Comparison of ENCODE assay signal across 16 mouse cellular contexts in the genomic region with DNA sequence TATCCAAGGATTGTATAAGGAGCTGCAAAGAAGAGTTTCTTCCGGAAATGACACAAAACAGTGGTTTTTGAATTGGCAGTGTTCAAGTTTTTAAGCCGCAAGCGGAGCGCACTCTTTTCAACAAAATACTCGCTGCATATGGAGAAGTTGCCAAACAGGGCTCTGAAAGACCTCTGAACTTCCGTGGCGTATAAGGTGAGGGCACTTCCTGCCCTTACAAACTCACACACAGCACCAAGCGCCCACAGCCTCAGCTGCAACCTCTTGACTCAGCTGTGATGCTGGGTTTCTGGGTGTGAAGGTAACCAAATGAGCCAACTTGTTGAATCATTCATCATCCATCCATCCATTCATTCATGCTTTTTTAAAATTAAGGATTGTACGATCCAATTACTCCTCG.
DNase-seq lines count a peak whose midpoint lies in the region; ATAC-seq and TF ChIP-seq lines count a peak whose summit lies in the region.
"Had no signal": no experiment of that assay in that cellular context is flagged by ENCODE, and none has a peak within 500 bp of the region (broad histone marks: within the 10 kb centered on the region; RNA-seq: fewer than 3 reads in every experiment).

No protein-coding gene starts in this region.

- no peak overlapping the region for H3K4me3 ChIP-seq in left cerebral cortex, adult 2 months
- H3K4me3 ChIP-seq in bone marrow, adult 2 months (replicated peaks; ENCODE audit: control insufficient read depth, low read depth, low read length), result no peak overlapping the region
- H3K4me3 ChIP-seq in kidney, embryonic 14.5 days (ENCODE audit: low read length), result no peak overlapping the region
- H3K4me3 ChIP-seq: gastrocnemius, adult 2 months; heart, embryonic 15.5 days; limb, embryonic 12.5 days; megakaryocyte, embryonic 14.5 days had no signal

- H3K27me3 ChIP-seq in kidney, embryonic 14.5 days (ENCODE audit: control insufficient read depth, insufficient read depth, low read length), result no peaks in the 10 kb centered on the region
- H3K27me3 ChIP-seq: heart, embryonic 15.5 days; limb, embryonic 12.5 days had no signal

- no peak for TF ChIP-seq POLR2A in bone marrow, adult 2 months (IDR thresholded peaks at IDR 0.05; ENCODE audit: borderline replicate concordance, control insufficient read depth, low read depth, low read length)

- 28% methylated on average over 10 of the region's 10 CpGs for WGBS in bone marrow, adult 2 months
- WGBS in kidney, embryonic 14.5 days, result 89% methylated on average over 10 of the region's 10 CpGs

- no peaks in the 10 kb centered on the region for H3K9me3 ChIP-seq in kidney, embryonic 14.5 days (ENCODE audit: control insufficient read depth, low read length)
- H3K9me3 ChIP-seq: heart, embryonic 15.5 days; limb, embryonic 12.5 days had no signal

- no peak for TF ChIP-seq CTCF in left cerebral cortex, adult 2 months (IDR thresholded peaks at IDR 0.05)
- TF ChIP-seq CTCF in bone marrow, adult 2 months (IDR thresholded peaks at IDR 0.05; ENCODE audit: control insufficient read depth, insufficient read depth, low read length), result no peak

- no peak for DNase-seq in left cerebral cortex, adult 2 months (ENCODE audit: extremely low spot score in 1 of 2, low spot score in 2 of 2)
- no peak for DNase-seq in left cerebral cortex, postnatal 14 days (ENCODE audit: low spot score in 2 of 2)
- DNase-seq in thymus, postnatal 25 days, result peak; percentile 66
- DNase-seq in cerebellum, postnatal 10 days, result no peak
- DNase-seq in adrenal gland, postnatal 36 days, result no peak
- DNase-seq: cerebellum, adult 11 months; forebrain, postnatal 0 days; gastrocnemius, adult 2 months; heart, adult 11 months had no signal

- H3K9ac ChIP-seq in kidney, embryonic 14.5 days (ENCODE audit: low read depth, low read length), result no peak overlapping the region
- H3K9ac ChIP-seq: forebrain, postnatal 0 days; heart, embryonic 15.5 days; limb, embryonic 12.5 days; liver, embryonic 14.5 days had no signal

- peaks cover 13% of the 10 kb centered on the region for H3K4me1 ChIP-seq in bone marrow, adult 2 months (ENCODE audit: control insufficient read depth, insufficient read depth, low read length)
- H3K4me1 ChIP-seq in kidney, embryonic 14.5 days (ENCODE audit: control insufficient read depth, insufficient read depth, low read length), result no peaks in the 10 kb centered on the region
- H3K4me1 ChIP-seq: heart, embryonic 15.5 days; limb, embryonic 12.5 days had no signal

- ATAC-seq in monocyte, adult 5-6 weeks (replicated peaks; ENCODE audit: insufficient number of reproducible peaks, low FRiP score, low TSS enrichment, poor library complexity, severe bottlenecking), result 0 out of 2 replicates have a peak, but pooled peaks have one; percentile 29
- ATAC-seq in kidney, embryonic 14.5 days (ENCODE audit: low FRiP score, low TSS enrichment), result no peak
- ATAC-seq: forebrain, postnatal 0 days had no signal

- intact Hi-C loops in left cerebral cortex, adult 2 months (cut with DNase I), result no loop called here
- intact Hi-C loops in left cerebral cortex, postnatal 14 days (cut with DNase I), result no loop called here

- peak overlapping the region; percentile 8; the same call in 1 of the 2 replicates for H3K27ac ChIP-seq in left cerebral cortex, adult 2 months
- peak overlapping the region; percentile 71 for H3K27ac ChIP-seq in bone marrow, adult 2 months (ENCODE audit: control insufficient read depth, insufficient read depth, low read depth, low read length, poor library complexity)
- no peak overlapping the region for H3K27ac ChIP-seq in kidney, embryonic 14.5 days (ENCODE audit: low read depth, low read length)
- H3K27ac ChIP-seq: gastrocnemius, adult 2 months; heart, embryonic 15.5 days; limb, embryonic 12.5 days; liver, embryonic 14.5 days had no signal

- H3K4me2 ChIP-seq in kidney, embryonic 14.5 days (replicated peaks; ENCODE audit: low read depth, low read length), result no peak overlapping the region
- H3K4me2 ChIP-seq: heart, embryonic 15.5 days; limb, embryonic 12.5 days had no signal

- H3K36me3 ChIP-seq in kidney, embryonic 14.5 days (ENCODE audit: control insufficient read depth, insufficient read depth, low read length), result no peaks in the 10 kb centered on the region
- H3K36me3 ChIP-seq: heart, embryonic 15.5 days; limb, embryonic 12.5 days had no signal
